Mouse (Mus musculus) spleen, adult 2 months (tissue): ENCODE results near the gene Tgfbi. TPM values are rescaled to one million over a fixed set of nuclear protein-coding genes. Genes with fewer than 3 reads are reported as not detected.

Source experiments
- DNase-seq, 2 experiments: peaks; one replicate each; pipeline versions ENCODE4 v3.0.0 to v3.0.0-alpha.2; 2012 to 2021; ENCODE audit warnings: low spot score in 2 of 2, low read depth in 1 of 2
- H3K27ac ChIP-seq: fragments of 200-500 bp; 2 replicates; pipeline ENCODE4 v1.5.1; 2012; ENCODE audit warnings: low read length, inconsistent platforms; ENCODE audit not compliant: insufficient read depth
- H3K27me3 ChIP-seq: fragments of 200-500 bp; 2 replicates; pipeline ENCODE4 v1.6.1; 2012; ENCODE audit warnings: mild to moderate bottlenecking, moderate library complexity, low read length, inconsistent platforms; ENCODE audit not compliant: control insufficient read depth, insufficient read depth
- H3K36me3 ChIP-seq: fragments of 200-500 bp; 2 replicates; pipeline ENCODE4 v1.6.1; 2012; ENCODE audit warnings: mild to moderate bottlenecking, low read length, inconsistent platforms; ENCODE audit not compliant: control insufficient read depth, insufficient read depth
- H3K4me1 ChIP-seq: fragments of 200-500 bp; 2 replicates; pipeline ENCODE4 v1.6.1; 2011; ENCODE audit warnings: inconsistent platforms; ENCODE audit not compliant: control insufficient read depth, insufficient read depth, insufficient read length
- H3K4me3 ChIP-seq: fragments of 200-500 bp; 2 replicates; pipeline ENCODE4 v1.5.1; 2011; ENCODE audit warnings: mild to moderate bottlenecking, inconsistent platforms; ENCODE audit not compliant: insufficient read depth, insufficient read length; ENCODE audit errors: extremely low read depth
- CTCF ChIP-seq: fragments of 200-500 bp; IDR thresholded peaks from 2 replicates; pipeline ENCODE4 v1.5.1; 2011; ENCODE audit warnings: mild to moderate bottlenecking, inconsistent platforms; ENCODE audit not compliant: insufficient read depth, insufficient read length, insufficient replicate concordance; ENCODE audit errors: extremely low read depth
- POLR2A ChIP-seq: fragments of 200-500 bp; IDR thresholded peaks from 2 replicates; pipeline ENCODE4 v1.6.1; 2011; ENCODE audit warnings: low read depth, low read length, inconsistent platforms
- WGBS: fragments of 180-500 bp; shearing (Covaris S2); methylation state at CpG from one replicate; pipeline ENCODE4 v1.1.7; 2018; 5-methylcytosine and 5-hydroxymethylcytosine counted together
- polyA plus RNA-seq: library from polyadenylated mRNA; depleted of rRNA; stranded (reverse); fragments of >200 nt; gene quantifications from 2 replicates; pipeline ENCODE4 v1.2.3, GENCODE M21; 2012

Gene Tgfbi
- polyA plus RNA-seq, 1 experiment = 56.0 TPM

- Histone ChIP-seq H3K36me3 (no peaks in the 10 kb centered on the region), H3K4me1 (no peaks in the 10 kb centered on the region), H3K27me3 (no peaks in the 10 kb centered on the region), H3K4me3 (no peak overlapping the region), H3K27ac (no peak overlapping the region)
- TF ChIP-seq POLR2A (no peak), CTCF (no peak)
- no peak for DNase-seq
- WGBS = 72% methylated on average over 10 of the region's 10 CpGs
Observed at GRCm38 (mm10) chr13:56647597-56648405, 38.5 kb downstream of the Tgfbi start.

- TF ChIP-seq POLR2A (no peak), CTCF (no peak)
Observed at GRCm38 (mm10) chr13:56650020-56650419, 40.7 kb downstream of the Tgfbi start.

GRCm38 (mm10) chr13:56652381-56652780 is 43.1 kb downstream of the Tgfbi start:
- Histone ChIP-seq H3K27me3 (no peaks in the 10 kb centered on the region), H3K4me3 (no peak overlapping the region), H3K27ac (no peak overlapping the region), H3K4me1 (no peaks in the 10 kb centered on the region), H3K36me3 (no peaks in the 10 kb centered on the region)
- 69% methylated on average over 8 of the region's 8 CpGs for WGBS
- no peak for DNase-seq
- no peak for TF ChIP-seq POLR2A
- no peak for TF ChIP-seq CTCF

More at GRCm38 (mm10) chr13:56650020-56650419, 40.7 kb downstream of the Tgfbi start:
- Histone ChIP-seq H3K36me3 (no peaks in the 10 kb centered on the region), H3K4me1 (no peaks in the 10 kb centered on the region), H3K4me3 (no peak overlapping the region), H3K27ac (no peak overlapping the region), H3K27me3 (no peaks in the 10 kb centered on the region)
- 93% methylated on average over 2 of the region's 2 CpGs for WGBS
- no peak for DNase-seq

GRCm38 (mm10) chr13:56654176-56654575 is 44.9 kb downstream of the Tgfbi start:
- H3K27me3 ChIP-seq = no peaks in the 10 kb centered on the region
- H3K4me3 ChIP-seq = no peak overlapping the region
- 85% methylated on average over 5 of the region's 5 CpGs for WGBS
- no peak for DNase-seq
- H3K36me3 ChIP-seq = no peaks in the 10 kb centered on the region
- H3K27ac ChIP-seq = no peak overlapping the region
- no peaks in the 10 kb centered on the region; the same call in 1 of the 2 replicates for H3K4me1 ChIP-seq
- no peak for TF ChIP-seq POLR2A

- DNase-seq = peak; percentile 29 to 65
- Histone ChIP-seq H3K27ac (no peak overlapping the region), H3K36me3 (no peaks in the 10 kb centered on the region), H3K4me1 (no peaks in the 10 kb centered on the region; the same call in 1 of the 2 replicates), H3K4me3 (no peak overlapping the region), H3K27me3 (no peaks in the 10 kb centered on the region)
- WGBS = 24% methylated on average over 7 of the region's 7 CpGs
- no peak for TF ChIP-seq POLR2A
- peak; percentile 74; the same call in 1 of the 2 replicates for TF ChIP-seq CTCF
Observed at GRCm38 (mm10) chr13:56657946-56658512, 48.7 kb downstream of the Tgfbi start.

DNA sequence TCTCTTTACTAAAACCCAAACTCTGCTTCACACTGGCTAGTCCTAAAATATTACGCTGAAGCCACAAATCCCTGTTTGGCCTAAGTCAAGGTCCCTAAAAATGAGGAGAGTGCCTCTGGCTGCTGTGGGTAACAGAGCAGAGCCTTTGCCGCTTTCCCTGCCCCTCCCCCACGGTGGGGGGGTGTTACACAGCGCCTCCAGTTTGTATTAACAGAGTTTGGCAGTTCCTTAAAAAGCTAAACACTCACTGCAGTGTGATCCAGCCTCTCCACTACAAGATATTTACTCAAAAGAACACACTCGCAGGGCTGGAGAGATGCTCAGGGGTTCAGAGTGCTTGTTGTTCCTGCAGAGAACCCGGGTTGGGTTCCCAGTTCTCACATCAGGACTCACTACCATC is 49.6 kb downstream of the Tgfbi start:
- Histone ChIP-seq H3K27me3 (no peaks in the 10 kb centered on the region), H3K27ac (no peak overlapping the region), H3K36me3 (no peaks in the 10 kb centered on the region), H3K4me3 (no peak overlapping the region), H3K4me1 (no peaks in the 10 kb centered on the region; the same call in 1 of the 2 replicates)
- TF ChIP-seq CTCF (no peak), POLR2A (no peak)
- 68% methylated on average over 6 of the region's 6 CpGs for WGBS
- no peak for DNase-seq
